Mouse (Mus musculus) heart, postnatal 10 days (tissue): ENCODE results near the gene Il34. TPM values are rescaled to one million over a fixed set of nuclear protein-coding genes. Genes with fewer than 3 reads are reported as not detected.
A peak's percentile ranks its signal among the peaks of the same experiment; 100 is the strongest.

Source experiments
- DNase-seq, 2 experiments: peaks; one replicate each; pipeline ENCODE4 v3.0.0; 2021
- intact Hi-C: fragments of 180-260 bp; cut with DNase I; formaldehyde crosslinking; loops from one replicate; pipeline ENCODE4 v1.15.1; 2025
- total RNA-seq, 2 experiments: library from RNA; stranded (reverse); gene quantifications; 2 replicates each; pipeline ENCODE4 v1.2.3; 2021

Gene Il34
- total RNA-seq = 1 to 10 TPM; 5.1 to 8.1 TPM

DNA sequence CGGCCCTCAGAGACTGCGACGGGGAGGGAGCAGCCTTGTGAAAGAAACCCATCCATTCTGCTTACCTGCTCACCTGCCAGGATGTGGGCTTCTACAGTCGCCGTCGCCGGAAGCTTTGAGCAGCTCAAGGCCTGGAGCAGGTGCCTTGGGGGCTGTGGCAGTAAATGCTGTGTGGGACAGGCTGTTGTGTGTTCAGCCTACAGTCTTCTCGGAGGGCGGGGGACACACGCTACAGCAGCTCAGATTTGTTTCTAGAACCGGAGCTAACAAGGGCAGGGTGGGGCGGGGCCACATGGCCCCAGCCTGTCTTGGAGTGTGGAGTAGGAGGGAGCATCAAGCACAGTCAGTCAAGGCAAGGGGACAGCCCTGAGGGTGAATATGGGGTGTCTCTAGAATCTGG is at the start of gene Il34:
Gene Il34 (minus strand): TSS at position 256 of the 400 bp plus-strand sequence.
- intact Hi-C loops = no loop called here
- no peak for DNase-seq

- intact Hi-C loops = no loop called here
- DNase-seq = no peak
Measured at GRCm38 (mm10) chr8:110851186-110851585, 45.5 kb upstream of the Il34 start.

DNA sequence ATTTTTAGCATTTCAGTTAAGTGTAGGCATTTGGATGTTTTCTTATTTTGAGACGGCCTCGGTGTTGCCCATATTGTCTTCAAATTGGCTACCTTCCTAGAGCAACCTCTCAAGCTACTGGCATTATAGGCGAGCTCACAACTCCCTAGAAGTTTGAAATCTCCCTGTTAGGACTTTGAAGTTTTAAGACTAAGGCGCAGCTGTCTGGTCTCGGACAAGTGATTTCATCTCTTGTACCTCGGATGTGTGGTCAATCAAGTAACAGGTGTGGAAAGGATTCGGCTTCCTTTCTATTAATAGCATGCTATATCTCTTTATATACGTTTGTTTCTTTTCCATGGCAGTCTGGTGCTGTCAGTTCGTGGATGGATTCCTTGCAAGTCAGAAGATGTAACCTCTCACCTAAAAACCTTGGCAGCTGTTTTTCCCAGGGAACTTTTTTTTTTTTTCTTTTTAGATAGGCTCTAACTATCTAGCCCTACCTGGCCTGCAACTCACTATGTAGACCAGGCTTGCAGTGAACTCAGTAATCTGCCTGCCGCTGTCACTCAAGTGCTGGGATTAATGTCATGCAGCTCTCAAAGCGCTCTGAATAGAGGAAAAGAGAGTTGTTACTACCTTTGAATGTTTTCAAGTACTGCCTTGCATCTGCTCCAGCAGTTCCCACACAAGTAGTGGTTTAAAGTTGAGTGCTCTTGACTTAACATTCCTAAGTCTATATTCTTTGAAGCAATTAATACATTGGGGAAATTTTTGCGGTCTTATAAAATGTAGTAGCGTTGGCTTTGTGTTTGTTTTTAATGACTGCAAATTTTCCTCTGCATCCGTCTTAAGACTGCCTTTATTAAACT is 42.1 kb upstream of the Il34 start:
- intact Hi-C loops = no loop called here
- no peak for DNase-seq

GRCm38 (mm10) chr8:110847171-110847549 is 41.4 kb upstream of the Il34 start:
- no peak for DNase-seq
- intact Hi-C loops = no loop called here

DNA sequence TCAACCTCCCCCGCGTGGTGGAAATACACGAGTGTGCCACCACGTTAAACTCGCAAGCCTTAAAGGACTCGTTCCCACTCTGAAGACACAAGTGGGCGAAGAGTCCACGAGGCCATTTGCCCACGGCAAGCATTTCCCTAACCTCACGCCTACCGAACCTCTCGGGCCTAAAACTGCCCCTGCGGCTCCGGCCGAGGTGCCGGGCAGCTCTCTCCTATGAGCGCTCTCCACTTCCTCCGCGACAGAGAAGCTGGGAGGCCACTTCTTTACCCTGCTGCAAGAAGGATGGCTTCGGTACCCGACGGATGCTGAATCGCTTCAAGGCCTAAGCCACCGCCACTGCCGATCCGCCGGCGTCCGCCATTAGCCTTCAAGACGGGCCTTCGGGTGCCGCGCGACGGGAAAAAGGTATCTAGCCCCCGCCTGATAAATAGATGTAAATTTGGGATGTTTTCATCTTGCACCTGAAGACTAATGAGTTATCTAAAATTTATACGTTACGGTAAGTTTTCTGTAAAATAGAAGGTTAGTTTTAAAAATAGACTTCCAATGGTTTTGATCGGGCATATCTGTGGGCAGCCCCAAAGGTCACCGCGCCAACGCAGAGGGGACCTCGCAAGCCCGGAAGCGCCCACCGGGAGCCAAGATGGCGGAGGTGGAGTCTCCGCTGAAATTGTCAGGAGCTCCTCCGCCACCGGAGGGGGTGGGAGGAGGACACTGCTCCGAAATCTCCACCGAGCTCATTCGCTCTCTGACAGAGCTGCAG is 40.9 kb upstream of the Il34 start, which contains the start of the genes Cog4 and Sf3b3:
Gene Cog4 (plus strand): TSS at position 196 of the 766 bp plus-strand sequence.
Gene Sf3b3 (minus strand): TSS at position 383 of the 766 bp plus-strand sequence.
- intact Hi-C loops = no loop called here
- peak; percentile 91 to 93 for DNase-seq

GRCm38 (mm10) chr8:110845821-110846404 is 40.2 kb upstream of the Il34 start:
- DNase-seq = no peak
- intact Hi-C loops = no loop called here

DNA sequence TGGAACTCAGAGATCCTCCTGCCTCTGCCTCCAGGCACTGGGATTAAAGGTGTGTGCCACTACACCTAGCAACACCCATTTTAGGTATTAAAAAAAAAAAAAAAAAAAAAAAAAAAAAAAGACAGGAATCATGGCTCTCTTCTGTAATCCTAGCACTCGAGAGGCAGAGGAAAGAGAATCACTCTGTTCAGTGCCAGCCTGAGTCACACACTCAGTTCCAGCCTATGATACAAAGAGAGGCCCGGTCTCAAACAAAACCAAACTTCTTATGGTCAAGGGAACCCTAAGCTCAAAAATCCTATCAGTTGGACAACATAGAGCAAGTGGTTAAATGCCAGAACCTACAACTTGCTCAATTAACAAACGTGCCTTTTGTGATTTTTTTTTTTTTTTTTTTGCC is 39.2 kb upstream of the Il34 start:
- no peak for DNase-seq
- intact Hi-C loops = loop anchor here (5.0 kb wide), 1 partner anchor 93 kb away; no protein-coding TSS in a partner anchor

GRCm38 (mm10) chr8:110843207-110843606 is 37.5 kb upstream of the Il34 start:
- intact Hi-C loops = loop anchor here (5.0 kb wide), 1 partner anchor 91 kb away; no protein-coding TSS in a partner anchor
- DNase-seq = no peak

- intact Hi-C loops = loop anchor here (5.0 kb wide), 1 partner anchor 90 kb away; no protein-coding TSS in a partner anchor
- no peak for DNase-seq
Measured at GRCm38 (mm10) chr8:110842012-110842574, 36.4 kb upstream of the Il34 start.

DNA sequence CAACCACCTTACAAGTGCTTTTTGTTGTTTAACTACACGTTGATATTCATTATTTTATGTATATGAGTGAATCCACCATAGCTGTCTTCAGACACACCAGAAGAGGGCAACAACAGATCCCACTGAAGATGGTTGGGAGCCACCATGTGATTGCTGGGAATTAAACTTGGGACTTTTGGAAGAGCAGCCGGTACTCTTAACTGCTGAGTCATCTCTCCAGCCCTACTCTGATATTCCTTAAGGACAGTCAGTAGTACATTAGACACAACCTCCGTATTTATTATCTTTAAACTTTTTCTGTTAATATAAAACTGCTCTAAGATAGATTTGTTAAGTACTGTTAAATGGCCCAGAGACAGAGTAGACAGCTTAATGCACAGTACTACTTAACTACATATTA is 26.2 kb upstream of the Il34 start:
- no peak for DNase-seq
- intact Hi-C loops = no loop called here

- no peak for DNase-seq
- intact Hi-C loops = loop anchor here (10.0 kb wide), 1 partner anchor 184 kb away; no protein-coding TSS in a partner anchor
Measured at GRCm38 (mm10) chr8:110828511-110828910, 22.8 kb upstream of the Il34 start.

- DNase-seq = no peak
- intact Hi-C loops = loop anchor here (2.0 to 10.0 kb wide), 2 partner anchors 16 to 180 kb away; no protein-coding TSS in a partner anchor
Measured at GRCm38 (mm10) chr8:110824861-110825260, 19.1 kb upstream of the Il34 start.

GRCm38 (mm10) chr8:110821960-110822359 is 16.2 kb upstream of the Il34 start:
- DNase-seq = no peak
- intact Hi-C loops = loop anchor here (10.0 kb wide), 1 partner anchor 177 kb away; no protein-coding TSS in a partner anchor

DNA sequence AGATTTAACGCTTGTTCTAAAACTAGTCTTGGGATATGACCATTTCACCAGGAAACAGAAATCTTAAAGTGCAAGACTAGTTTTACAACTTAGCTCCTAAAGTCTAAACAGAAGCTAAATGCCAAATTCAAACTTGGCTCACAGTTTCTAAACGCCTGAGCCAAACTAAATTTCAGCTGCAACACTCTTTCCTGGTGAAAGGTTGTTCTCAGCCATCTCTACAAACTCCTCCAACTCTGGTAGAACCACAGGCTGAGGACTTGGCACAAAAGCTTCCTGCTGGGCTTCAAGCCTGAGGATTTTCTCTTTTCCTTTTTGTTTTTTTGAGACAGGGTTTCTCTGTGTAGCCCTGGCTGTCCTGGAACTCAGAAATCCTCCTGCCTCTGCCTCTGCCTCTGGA is 14.5 kb upstream of the Il34 start:
- peak in 1 of 2 experiments; percentile 29 for DNase-seq
- intact Hi-C loops = loop anchor here (10.0 kb wide), 1 partner anchor 175 kb away; no protein-coding TSS in a partner anchor

GRCm38 (mm10) chr8:110818593-110818992 is 12.9 kb upstream of the Il34 start:
- no peak for DNase-seq
- intact Hi-C loops = no loop called here

- DNase-seq = no peak
- intact Hi-C loops = no loop called here
Measured at GRCm38 (mm10) chr8:110816990-110817389, 11.3 kb upstream of the Il34 start.

- no peak for DNase-seq
- intact Hi-C loops = no loop called here
Measured at GRCm38 (mm10) chr8:110815308-110815707, 9.6 kb upstream of the Il34 start.

DNA sequence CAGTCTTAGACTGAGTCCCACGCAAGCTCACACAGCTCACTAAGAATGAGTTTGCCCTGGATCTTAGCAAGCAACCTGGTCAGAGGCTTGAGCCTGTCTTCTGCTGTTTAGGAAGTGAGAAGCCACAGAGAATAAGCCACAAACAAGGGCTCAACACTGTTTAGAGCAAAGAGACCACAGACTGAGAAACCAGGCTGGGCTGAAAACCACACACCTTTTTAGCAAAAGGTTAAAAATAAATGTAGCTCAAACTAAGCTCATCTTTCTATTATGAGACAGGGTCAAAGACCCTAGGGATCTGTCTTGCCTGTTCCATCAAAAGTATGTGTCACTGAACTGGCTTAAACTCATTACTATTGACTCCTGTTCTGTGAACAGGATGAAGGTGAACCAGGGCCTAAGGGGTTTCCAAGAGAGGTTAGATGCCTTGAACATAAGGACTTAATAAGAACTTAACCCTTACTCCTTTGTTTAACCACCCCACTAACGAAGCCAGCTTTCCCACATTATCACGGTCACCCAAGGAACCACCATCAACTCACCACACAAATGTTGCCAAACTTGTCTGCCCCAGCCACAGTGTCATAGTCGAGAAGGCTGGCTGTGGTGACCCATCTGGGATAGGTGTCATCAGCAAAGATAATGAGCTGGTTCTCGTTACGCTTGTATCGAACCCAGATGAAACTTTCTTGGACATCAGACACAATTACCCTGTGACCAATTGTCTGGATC is 7.5 kb upstream of the Il34 start:
- no peak for DNase-seq
- intact Hi-C loops = no loop called here

GRCm38 (mm10) chr8:110812349-110813080 is 6.8 kb upstream of the Il34 start:
- DNase-seq = no peak
- intact Hi-C loops = no loop called here
